Mouse (Mus musculus) embryonic facial prominence, embryonic 11.5 days (tissue): ENCODE data around the gene Pou2f3. TPM values are rescaled to one million over a fixed set of nuclear protein-coding genes. Genes with fewer than 3 reads are reported as not detected.

Source experiments
- ATAC-seq: fragments of 200-750 bp; cut with Nextera tagmentation; replicated peaks from 2 replicates; pipeline ENCODE4 v1.8.0; 2017; ENCODE audit warnings: low read depth; ENCODE audit not compliant: insufficient number of reproducible peaks, low FRiP score, low TSS enrichment
- DNase-seq: peaks from one replicate; pipeline ENCODE4 v3.0.0-alpha.2; 2015; ENCODE audit warnings: low spot score
- H3K27ac ChIP-seq: fragments of 300-500 bp; sonication (generic); replicated peaks from 2 replicates; pipeline ENCODE4 v1.5.1; 2014; ENCODE audit warnings: mild to moderate bottlenecking, low read depth, low read length, control low read depth
- H3K27me3 ChIP-seq: fragments of 300-500 bp; sonication (generic); 2 replicates; pipeline ENCODE4 v1.6.1; 2014; ENCODE audit warnings: mild to moderate bottlenecking, low read length, moderate library complexity, mixed read lengths; ENCODE audit not compliant: control insufficient read depth, insufficient read depth
- H3K36me3 ChIP-seq: fragments of 300-500 bp; sonication (generic); replicated peaks from 2 replicates; pipeline ENCODE4 v1.6.1; 2014; ENCODE audit warnings: low read depth, mild to moderate bottlenecking, low read length, moderate library complexity, mixed read lengths; ENCODE audit not compliant: control insufficient read depth, insufficient read depth
- H3K4me1 ChIP-seq: fragments of 300-500 bp; sonication (generic); 2 replicates; pipeline ENCODE4 v1.6.1; 2014; ENCODE audit warnings: low read length, mixed read lengths; ENCODE audit not compliant: control insufficient read depth, insufficient read depth
- H3K4me2 ChIP-seq: fragments of 300-500 bp; sonication (generic); 2 replicates; pipeline ENCODE4 v1.6.1; 2014; ENCODE audit warnings: low read depth, mild to moderate bottlenecking, control low read depth, low read length, moderate library complexity
- H3K4me3 ChIP-seq: fragments of 300-500 bp; sonication (generic); 2 replicates; pipeline ENCODE4 v1.5.1; 2014; ENCODE audit warnings: low read depth, low read length, control low read depth
- H3K9ac ChIP-seq: fragments of 300-500 bp; sonication (generic); replicated peaks from 2 replicates; pipeline ENCODE4 v1.6.1; 2014; ENCODE audit warnings: mild to moderate bottlenecking, control low read depth, low read length
- H3K9me3 ChIP-seq: fragments of 300-500 bp; sonication (generic); replicated peaks from 2 replicates; pipeline ENCODE4 v1.6.1; 2016; ENCODE audit warnings: mild to moderate bottlenecking, low read length, inconsistent platforms, mixed read lengths; ENCODE audit not compliant: control insufficient read depth
- WGBS: fragments of 180-500 bp; shearing (Covaris S2); extraction: QIAGEN DNeasy Blood & Tissue Kit; methylation state at CpG from one replicate; pipeline ENCODE4 v1.1.7; 2014; 5-methylcytosine and 5-hydroxymethylcytosine counted together
- polyA plus RNA-seq: library from polyadenylated mRNA; unstranded; fragments of >200 nt; fragmentation: Nextera tagmentation; extraction: Ambion mirVana; gene quantifications from 2 replicates; pipeline ENCODE4 v1.2.1, GENCODE M21; 2014

Pou2f3 gene
- polyA plus RNA-seq, 1 experiment from 2014 or later = not detected

GRCm38 (mm10) chr9:43229962-43230361, 19.8 kb upstream of the Pou2f3 start:
- Histone ChIP-seq H3K9ac (no peak overlapping the region), H3K4me3 (no peak overlapping the region), H3K4me1 (peaks cover 7% of the 10 kb centered on the region), H3K36me3 (no peaks in the 10 kb centered on the region), H3K27me3 (no peaks in the 10 kb centered on the region), H3K27ac (no peak overlapping the region), H3K9me3 (no peaks in the 10 kb centered on the region), H3K4me2 (no peak overlapping the region)
- ATAC-seq (no peak), DNase-seq (no peak)
- WGBS = 83% methylated on average over 7 of the region's 7 CpGs

- no peak overlapping the region for H3K4me3 ChIP-seq
- no peak overlapping the region for H3K4me2 ChIP-seq
- no peak for ATAC-seq
- DNase-seq = no peak
- peaks cover 7% of the 10 kb centered on the region for H3K4me1 ChIP-seq
- no peaks in the 10 kb centered on the region for H3K9me3 ChIP-seq
- no peaks in the 10 kb centered on the region for H3K36me3 ChIP-seq
- no peaks in the 10 kb centered on the region for H3K27me3 ChIP-seq
- WGBS = 92% methylated on average over 10 of the region's 10 CpGs
- H3K27ac ChIP-seq = no peak overlapping the region
- H3K9ac ChIP-seq = no peak overlapping the region
These were observed 19.3 kb upstream of the Pou2f3 start for GRCm38 (mm10) chr9:43229398-43229895.

DNA sequence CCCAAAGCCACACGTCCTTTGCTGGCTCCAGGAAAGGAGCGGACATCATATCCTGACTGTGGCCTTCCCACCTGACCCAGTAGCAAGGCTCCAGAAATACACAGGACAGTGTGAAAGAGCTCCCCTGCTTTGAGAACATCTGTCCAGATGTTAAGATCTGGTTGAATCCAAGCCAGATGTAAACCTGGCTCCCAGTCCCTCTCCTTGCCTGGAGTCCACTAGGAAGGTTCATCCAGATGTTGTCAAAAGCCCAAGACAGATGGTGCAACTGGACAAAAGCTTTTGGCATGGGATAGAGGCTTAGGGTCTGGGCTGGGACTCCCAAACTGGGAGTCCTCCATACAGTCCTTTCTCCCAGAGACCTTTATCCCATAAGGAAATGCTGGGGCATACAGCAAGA, 18.6 kb upstream of the Pou2f3 start:
- Histone ChIP-seq H3K4me1 (peaks cover 7% of the 10 kb centered on the region), H3K4me3 (no peak overlapping the region)

GRCm38 (mm10) chr9:43227626-43228025, 17.5 kb upstream of the Pou2f3 start:
- no peak for DNase-seq
- Histone ChIP-seq H3K4me3 (no peak overlapping the region), H3K9me3 (no peaks in the 10 kb centered on the region), H3K4me2 (no peak overlapping the region), H3K27me3 (no peaks in the 10 kb centered on the region), H3K36me3 (no peaks in the 10 kb centered on the region), H3K4me1 (peaks cover 5% of the 10 kb centered on the region), H3K27ac (no peak overlapping the region), H3K9ac (no peak overlapping the region)
- WGBS = 89% methylated on average over 8 of the region's 8 CpGs
- ATAC-seq = no peak

More for the DNA sequence above, 18.6 kb upstream of the Pou2f3 start:
- no peak for ATAC-seq
- Histone ChIP-seq H3K9ac (no peak overlapping the region), H3K4me2 (no peak overlapping the region), H3K27me3 (no peaks in the 10 kb centered on the region), H3K9me3 (no peaks in the 10 kb centered on the region), H3K36me3 (no peaks in the 10 kb centered on the region), H3K27ac (no peak overlapping the region)
- DNase-seq = no peak
- 88% methylated on average over 2 of the region's 2 CpGs for WGBS

GRCm38 (mm10) chr9:43226573-43227160, 16.5 kb upstream of the Pou2f3 start:
- H3K36me3 ChIP-seq = no peaks in the 10 kb centered on the region
- 70% methylated on average over 9 of the region's 9 CpGs for WGBS

GRCm38 (mm10) chr9:43225481-43225880, 15.3 kb upstream of the Pou2f3 start:
- Histone ChIP-seq H3K4me1 (no peaks in the 10 kb centered on the region; the same call in 1 of the 2 replicates), H3K27ac (0 out of 2 replicates have a peak overlapping the region, but pooled peaks have one; percentile 14), H3K36me3 (no peaks in the 10 kb centered on the region), H3K9me3 (no peaks in the 10 kb centered on the region), H3K4me2 (no peak overlapping the region), H3K4me3 (no peak overlapping the region), H3K27me3 (no peaks in the 10 kb centered on the region), H3K9ac (no peak overlapping the region)
- no peak for ATAC-seq
- DNase-seq = no peak
- WGBS = 16% methylated on average over 2 of the region's 2 CpGs

More at GRCm38 (mm10) chr9:43226573-43227160, 16.5 kb upstream of the Pou2f3 start:
- ATAC-seq (no peak), DNase-seq (no peak)
- no peak overlapping the region for H3K4me2 ChIP-seq
- no peak overlapping the region for H3K9ac ChIP-seq
- H3K27me3 ChIP-seq = no peaks in the 10 kb centered on the region
- H3K9me3 ChIP-seq = no peaks in the 10 kb centered on the region
- H3K27ac ChIP-seq = no peak overlapping the region
- no peak overlapping the region for H3K4me3 ChIP-seq
- peaks cover under 1% of the 10 kb centered on the region for H3K4me1 ChIP-seq

GRCm38 (mm10) chr9:43224771-43225355, 14.7 kb upstream of the Pou2f3 start:
- WGBS = 47% methylated on average over 11 of the region's 11 CpGs
- H3K4me2 ChIP-seq = no peak overlapping the region
- H3K36me3 ChIP-seq = no peaks in the 10 kb centered on the region

DNA sequence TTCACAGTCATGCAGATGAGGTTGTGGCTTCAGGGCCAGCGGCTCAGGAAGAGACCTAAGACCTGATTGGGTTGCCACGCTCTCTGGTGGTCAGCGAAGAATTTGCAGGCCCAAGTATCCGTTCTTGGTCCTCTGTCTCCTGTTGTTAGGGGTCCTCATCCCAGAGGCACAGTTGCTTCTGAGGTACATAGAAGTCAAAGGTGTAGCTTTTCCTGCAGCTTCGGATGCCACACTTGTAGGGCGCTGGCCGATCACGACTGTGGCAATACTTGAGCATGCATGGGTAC, 12.2 kb upstream of the Pou2f3 start:
- ATAC-seq = no peak
- Histone ChIP-seq H3K4me2 (no peak overlapping the region; the same call in 1 of the 2 replicates), H3K4me3 (no peak overlapping the region), H3K27ac (no peak overlapping the region), H3K9me3 (no peaks in the 10 kb centered on the region), H3K9ac (no peak overlapping the region), H3K36me3 (no peaks in the 10 kb centered on the region), H3K4me1 (no peaks in the 10 kb centered on the region; the same call in 1 of the 2 replicates), H3K27me3 (no peaks in the 10 kb centered on the region)
- WGBS = 35% methylated on average over 8 of the region's 8 CpGs
- DNase-seq = peak; percentile 67

More at GRCm38 (mm10) chr9:43224771-43225355, 14.7 kb upstream of the Pou2f3 start:
- no peak overlapping the region for H3K9ac ChIP-seq
- no peak overlapping the region for H3K4me3 ChIP-seq
- H3K27me3 ChIP-seq = no peaks in the 10 kb centered on the region
- no peaks in the 10 kb centered on the region for H3K9me3 ChIP-seq
- no peak overlapping the region for H3K27ac ChIP-seq
- H3K4me1 ChIP-seq = no peaks in the 10 kb centered on the region; the same call in 1 of the 2 replicates
- ATAC-seq (no peak; the same call in 1 of the 2 replicates), DNase-seq (no peak)
